Mouse (Mus musculus): ENCODE measurements around the gene Slc34a3.

DNA sequence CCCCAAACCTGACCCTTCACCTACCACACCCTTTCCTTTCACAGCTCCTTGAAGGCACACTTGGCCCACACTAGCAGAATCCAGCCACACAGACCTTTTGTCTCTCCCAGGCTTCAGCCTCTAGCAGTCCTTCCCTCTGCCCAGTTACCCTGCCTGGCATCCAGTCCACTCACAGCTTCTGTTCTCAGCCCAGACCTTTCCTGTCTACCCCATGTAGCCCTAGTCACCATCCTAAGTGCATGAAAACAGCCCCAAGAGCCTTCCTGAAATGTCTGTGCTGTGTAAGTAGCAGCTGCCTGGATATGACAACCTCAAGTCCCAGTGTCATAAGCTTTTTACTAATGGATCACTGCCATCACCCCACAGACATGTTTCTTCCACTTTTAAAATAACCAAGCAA lies 36.2 kb downstream of the Slc34a3 start:
- no peak for TF ChIP-seq CHD2 (IDR thresholded peaks at IDR 0.05; ENCODE audit: low read depth, low read length)
- no peak for TF ChIP-seq ZNF384 (IDR thresholded peaks at IDR 0.05; ENCODE audit: low read depth, low read length)
- TF ChIP-seq ZC3H11A (IDR thresholded peaks at IDR 0.05; ENCODE audit: borderline replicate concordance, low read depth, low read length), result no peak
- TF ChIP-seq HCFC1 (IDR thresholded peaks at IDR 0.05; ENCODE audit: borderline replicate concordance, insufficient read depth, low read length), result no peak
- TF ChIP-seq MAFK (IDR thresholded peaks at IDR 0.05; ENCODE audit: insufficient read depth, low read depth, low read length), result no peak

All from ES-E14 (cell line).